Mouse (Mus musculus): ENCODE measurements around the gene Epha2.

- no peak for TF ChIP-seq CTCF (IDR thresholded peaks at IDR 0.05; ENCODE audit: borderline replicate concordance, insufficient read depth, low read length)
- TF ChIP-seq POLR2A (IDR thresholded peaks at IDR 0.05; ENCODE audit: low read depth, low read length): no peak
Measured at GRCm38 (mm10) chr4:141300196-141300595, 844 bp upstream of the Epha2 start.

Data from embryonic fibroblast, embryonic 13.5 days (primary cell).